ENCODE assay signal across 26 mouse cellular contexts in the genomic region with DNA sequence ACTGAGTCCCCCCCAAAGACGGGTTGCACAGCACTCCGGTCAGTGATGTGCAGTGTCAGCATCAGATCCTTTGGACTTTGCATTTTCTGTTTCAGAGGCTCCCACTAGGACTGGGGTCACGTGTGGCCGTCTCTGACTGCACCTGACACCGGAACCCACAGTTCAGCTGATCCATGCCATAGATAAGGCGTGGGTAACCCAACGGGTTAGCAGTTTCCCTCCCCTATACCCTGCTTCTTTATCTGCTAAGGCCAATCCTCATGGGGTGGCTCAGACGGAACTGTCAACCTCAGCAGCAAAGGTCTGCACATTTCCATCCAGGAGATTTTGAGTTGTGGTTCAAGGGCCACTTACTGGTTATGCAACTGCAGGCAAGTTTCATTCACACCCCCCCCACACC. TPM values are rescaled to one million over a fixed set of nuclear protein-coding genes. Genes with fewer than 3 reads are reported as not detected.
DNase-seq lines count a peak whose midpoint lies in the region; ATAC-seq lines count a peak whose summit lies in the region.
"Had no signal": no experiment of that assay in that cellular context is flagged by ENCODE, and none has a peak within 500 bp of the region (broad histone marks: within the 10 kb centered on the region; RNA-seq: fewer than 3 reads in every experiment).

No protein-coding gene starts in this region.

- H3K4me3 ChIP-seq in liver, embryonic 11.5 days (ENCODE audit: low read depth, low read length), result no peak overlapping the region
- H3K4me3 ChIP-seq: embryonic facial prominence, embryonic 12.5 days; hindbrain, embryonic 12.5 days; left cerebral cortex, adult 2 months; limb, embryonic 10.5 days; lung, embryonic 15.5 days; megakaryocyte, embryonic 14.5 days; neural tube, embryonic 12.5 days had no signal

- peaks cover 20% of the 10 kb centered on the region for H3K4me1 ChIP-seq in liver, embryonic 11.5 days (replicated peaks; ENCODE audit: control insufficient read depth, insufficient read depth, low read length)

- peak; percentile 23 for DNase-seq in CD4-positive, CD25-positive, alpha-beta regulatory T cell, adult 2 months (ENCODE audit: low read depth, low spot score)
- DNase-seq in liver, result peak; percentile 12
- no peak for DNase-seq in liver, embryonic 11.5 days (ENCODE audit: low spot score)
- peak; percentile 46 for DNase-seq in kidney, postnatal 10 days
- DNase-seq in left cerebral cortex, adult 8-10 months (ENCODE audit: low spot score in 2 of 2), result no peak
- no peak for DNase-seq in heart, adult 11 months
- DNase-seq: adrenal gland, postnatal 10 days; cerebellum, adult 18-20 months; cerebellum, postnatal 14 days; forebrain, postnatal 0 days; gastrocnemius, postnatal 25 days; lung, postnatal 36 days; midbrain, embryonic 14.5 days; retina, postnatal 1 day; right cerebral cortex, postnatal 25 days had no signal

- no peak overlapping the region for H3K4me2 ChIP-seq in liver, embryonic 11.5 days
- H3K4me2 ChIP-seq: embryonic facial prominence, embryonic 12.5 days; hindbrain, embryonic 12.5 days; lung, embryonic 15.5 days; neural tube, embryonic 12.5 days had no signal

- H3K9me3 ChIP-seq in liver, embryonic 11.5 days (ENCODE audit: control insufficient read depth, low read length), result no peaks in the 10 kb centered on the region
- H3K9me3 ChIP-seq: embryonic facial prominence, embryonic 12.5 days; hindbrain, embryonic 12.5 days; limb, embryonic 10.5 days; lung, embryonic 15.5 days; megakaryocyte, embryonic 14.5 days; neural tube, embryonic 12.5 days had no signal

- H3K36me3 ChIP-seq in liver, embryonic 11.5 days (ENCODE audit: control insufficient read depth, insufficient read depth, low read length), result peaks cover 8% of the 10 kb centered on the region

- no peak overlapping the region for H3K27ac ChIP-seq in liver, embryonic 11.5 days (ENCODE audit: low read depth, low read length)
- H3K27ac ChIP-seq: embryonic facial prominence, embryonic 12.5 days; hindbrain, embryonic 12.5 days; left cerebral cortex, adult 2 months; limb, embryonic 10.5 days; liver, embryonic 14.5 days; lung, embryonic 15.5 days; neural tube, embryonic 12.5 days had no signal

- H3K27me3 ChIP-seq in liver, embryonic 11.5 days (replicated peaks; ENCODE audit: control insufficient read depth, insufficient read depth, low read length), result no peaks in the 10 kb centered on the region
- H3K27me3 ChIP-seq: CH12.LX; embryonic facial prominence, embryonic 12.5 days; hindbrain, embryonic 12.5 days; lung, embryonic 15.5 days; neural tube, embryonic 12.5 days had no signal

- 46% methylated on average over 8 of the region's 8 CpGs for WGBS in liver, embryonic 11.5 days

- H3K9ac ChIP-seq in liver, embryonic 11.5 days (ENCODE audit: low read depth, low read length), result no peak overlapping the region
- H3K9ac ChIP-seq: embryonic facial prominence, embryonic 12.5 days; forebrain, postnatal 0 days; hindbrain, embryonic 12.5 days; liver, embryonic 14.5 days; lung, embryonic 15.5 days; neural tube, embryonic 12.5 days had no signal

- no peak for ATAC-seq in CD4-positive, CD25-positive, alpha-beta regulatory T cell, adult 4 months
- no peak for ATAC-seq in liver, embryonic 11.5 days (replicated peaks; ENCODE audit: low FRiP score)
- peak; percentile 35 for ATAC-seq in megakaryocyte-erythroid progenitor cell, adult 5-6 weeks (replicated peaks; ENCODE audit: low FRiP score, low TSS enrichment, poor library complexity, severe bottlenecking)
- ATAC-seq: forebrain, postnatal 0 days had no signal

RNA-seq across cellular contexts. Expression of gene Rab42, which starts 2.1 kb away (rescaled TPM):
- polyA plus RNA-seq in CD4-positive, CD25-positive, alpha-beta regulatory T cell, adult 4 months (2017; shearing (Covaris generic)), result 1 to 10 TPM in 1 of 2 experiments, not detected in 1; 1.0 TPM
- polyA plus RNA-seq in liver, embryonic 11.5 days (2014; fragmentation: Nextera tagmentation; extraction: Ambion mirVana), result 0.75 and 1.5 TPM in 2 replicates
- not detected in 2 replicates for total RNA-seq in megakaryocyte-erythroid progenitor cell, adult 5-6 weeks (2014; fragmentation: Nextera tagmentation)
- total RNA-seq in megakaryocyte-erythroid progenitor cell, adult 5-6 weeks (2017), result not detected in 2 replicates
- 1 to 10 TPM; 1.5 to 3.3 (median 2.3) TPM for total RNA-seq in left cerebral cortex, adult 8-10 months (2022)

RNA-seq across cellular contexts. Expression of gene Trnau1ap, which starts 24.1 kb away (rescaled TPM):
- 10 to 100 TPM; 40.7 to 48.9 TPM for polyA plus RNA-seq in CD4-positive, CD25-positive, alpha-beta regulatory T cell, adult 4 months (2017; shearing (Covaris generic))
- 80.1 and 89.3 TPM in 2 replicates for polyA plus RNA-seq in liver, embryonic 11.5 days (2014; fragmentation: Nextera tagmentation; extraction: Ambion mirVana)
- total RNA-seq in megakaryocyte-erythroid progenitor cell, adult 5-6 weeks (2014; fragmentation: Nextera tagmentation), result 42.1 and 56.8 TPM in 2 replicates
- 52.0 and 57.9 TPM in 2 replicates for total RNA-seq in megakaryocyte-erythroid progenitor cell, adult 5-6 weeks (2017)
- total RNA-seq in left cerebral cortex, adult 8-10 months (2022), result 10 to 100 TPM; 20.6 to 30.6 (median 29.0) TPM

RNA-seq across cellular contexts. Expression of gene Taf12, which starts 31.1 kb away (rescaled TPM):
- 10 to 100 TPM; 84.4 to 91.9 TPM for polyA plus RNA-seq in CD4-positive, CD25-positive, alpha-beta regulatory T cell, adult 4 months (2017; shearing (Covaris generic))
- polyA plus RNA-seq in liver, embryonic 11.5 days (2014; fragmentation: Nextera tagmentation; extraction: Ambion mirVana), result 80.2 and 83.8 TPM in 2 replicates
- total RNA-seq in megakaryocyte-erythroid progenitor cell, adult 5-6 weeks (2014; fragmentation: Nextera tagmentation), result 46.1 and 55.7 TPM in 2 replicates
- 71.5 and 106 TPM in 2 replicates for total RNA-seq in megakaryocyte-erythroid progenitor cell, adult 5-6 weeks (2017)
- total RNA-seq in left cerebral cortex, adult 8-10 months (2022), result 10 to 100 TPM; 15.7 to 22.4 (median 20.4) TPM

RNA-seq across cellular contexts. Expression of gene Gmeb1, which starts 43.9 kb away (rescaled TPM):
- 10 to 100 TPM; 16.7 to 17.7 TPM for polyA plus RNA-seq in CD4-positive, CD25-positive, alpha-beta regulatory T cell, adult 4 months (2017; shearing (Covaris generic))
- 25.4 and 26.8 TPM in 2 replicates for polyA plus RNA-seq in liver, embryonic 11.5 days (2014; fragmentation: Nextera tagmentation; extraction: Ambion mirVana)
- total RNA-seq in megakaryocyte-erythroid progenitor cell, adult 5-6 weeks (2014; fragmentation: Nextera tagmentation), result 24.1 and 37.8 TPM in 2 replicates
- total RNA-seq in megakaryocyte-erythroid progenitor cell, adult 5-6 weeks (2017), result 22.0 and 25.1 TPM in 2 replicates
- 10 to 100 TPM; 18.9 to 24.7 (median 20.2) TPM for total RNA-seq in left cerebral cortex, adult 8-10 months (2022)

RNA-seq across cellular contexts. Expression of gene Rcc1, which starts 48.1 kb away (rescaled TPM):
- polyA plus RNA-seq in CD4-positive, CD25-positive, alpha-beta regulatory T cell, adult 4 months (2017; shearing (Covaris generic)), result 10 to 100 TPM; 11.7 to 23.9 TPM
- polyA plus RNA-seq in liver, embryonic 11.5 days (2014; fragmentation: Nextera tagmentation; extraction: Ambion mirVana), result 99.8 and 105 TPM in 2 replicates
- 70.1 and 82.4 TPM in 2 replicates for total RNA-seq in megakaryocyte-erythroid progenitor cell, adult 5-6 weeks (2014; fragmentation: Nextera tagmentation)
- 40.0 and 64.8 TPM in 2 replicates for total RNA-seq in megakaryocyte-erythroid progenitor cell, adult 5-6 weeks (2017)
- total RNA-seq in left cerebral cortex, adult 8-10 months (2022), result 10 to 100 TPM; 12.0 to 15.5 (median 14.2) TPM

Comparison
In these comparisons a context has a peak if more than half of its experiments do, and no peak if none do; other contexts are left out.
1. DNase-seq: peak in CD4-positive, CD25-positive, alpha-beta regulatory T cell, adult 2 months (single experiment), liver (single experiment) and kidney, postnatal 10 days (single experiment); none in liver, embryonic 11.5 days (single experiment), left cerebral cortex, adult 8-10 months (0 of 2) and heart, adult 11 months (single experiment).